Mouse (Mus musculus) Muller cell, postnatal 12 days (primary cell): ENCODE measurements at regions not wholly inside any gene's neighbourhood (a gene's known extent, or its start where the extent isn't known, plus 50 kb on each side); places are given as distances from the start of the nearest gene placed in this dataset.
A peak's percentile ranks its signal among the peaks of the same experiment; 100 is the strongest.

Source experiments
- DNase-seq: peaks from one replicate; pipeline ENCODE4 v3.0.0-alpha.2; 2015; ENCODE audit errors: inconsistent ontology term

DNA sequence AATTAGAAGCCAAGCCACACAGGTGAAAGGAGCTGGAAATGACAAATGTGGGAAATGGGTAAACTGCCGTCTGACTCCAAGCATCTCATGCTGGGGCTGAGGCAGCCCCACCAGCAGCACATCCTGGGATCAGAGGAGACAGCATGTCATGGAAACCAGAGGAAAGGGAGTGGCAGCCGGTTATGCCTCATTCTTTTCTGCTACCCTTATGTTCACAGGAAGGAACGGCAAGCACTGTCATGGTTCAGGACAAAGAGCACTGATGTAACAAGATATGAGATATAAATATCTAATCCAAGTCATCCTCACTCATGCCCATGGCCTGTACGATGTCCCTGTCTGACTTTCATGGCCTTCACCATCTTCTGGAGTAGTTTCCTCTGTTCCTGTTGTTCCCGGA is 125.2 kb upstream of the Tnfaip3 start:
- no peak for DNase-seq

DNA sequence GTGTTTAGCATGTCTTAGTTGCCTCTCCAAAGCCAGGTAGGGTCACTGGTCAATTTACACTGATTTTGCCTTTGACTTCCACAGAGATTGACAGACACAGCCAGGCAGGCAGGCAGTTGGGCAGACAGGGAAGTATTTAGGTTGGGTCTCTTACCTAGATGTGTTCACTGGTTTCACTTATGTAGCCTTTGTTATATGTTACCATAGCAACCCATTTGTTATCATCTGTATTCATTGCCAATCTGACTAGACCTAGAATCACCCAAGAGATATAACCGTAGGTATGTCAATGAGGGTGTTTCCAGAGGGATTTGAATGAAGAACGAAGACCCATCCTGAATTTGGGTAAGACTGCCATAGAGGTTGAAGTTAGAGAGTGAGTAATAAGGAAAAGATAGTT is 123.8 kb upstream of the Tnfaip3 start:
- no peak for DNase-seq

GRCm38 (mm10) chr10:19138258-19138657 is 122.8 kb upstream of the Tnfaip3 start:
- no peak for DNase-seq

GRCm38 (mm10) chr10:19127581-19128291 is 112.3 kb upstream of the Tnfaip3 start:
- DNase-seq = no peak

DNA sequence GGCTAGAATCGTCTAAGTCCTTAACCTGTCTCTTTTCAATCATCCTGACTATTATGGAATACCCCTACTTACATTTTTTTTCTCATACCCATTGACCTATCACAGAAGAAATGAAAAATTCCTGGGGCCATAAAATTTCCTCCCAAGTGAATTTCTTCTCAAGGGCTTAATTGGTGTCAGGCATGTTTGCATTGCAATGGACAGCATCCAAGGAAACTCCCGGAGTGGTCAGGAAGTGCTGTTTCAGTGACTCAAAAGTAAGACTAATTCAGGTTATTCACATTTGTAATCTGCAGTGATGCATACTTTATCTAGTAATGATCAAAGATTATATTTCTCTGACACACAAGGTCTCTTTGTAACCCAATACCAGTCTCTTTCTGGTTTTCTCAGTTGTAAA is 111.5 kb upstream of the Tnfaip3 start:
- peak; percentile 68 for DNase-seq

GRCm38 (mm10) chr10:19126438-19126837 is 111.0 kb upstream of the Tnfaip3 start:
- no peak for DNase-seq

- no peak for DNase-seq
These were observed 108.2 kb upstream of the Tnfaip3 start for GRCm38 (mm10) chr10:19123691-19124090.

DNA sequence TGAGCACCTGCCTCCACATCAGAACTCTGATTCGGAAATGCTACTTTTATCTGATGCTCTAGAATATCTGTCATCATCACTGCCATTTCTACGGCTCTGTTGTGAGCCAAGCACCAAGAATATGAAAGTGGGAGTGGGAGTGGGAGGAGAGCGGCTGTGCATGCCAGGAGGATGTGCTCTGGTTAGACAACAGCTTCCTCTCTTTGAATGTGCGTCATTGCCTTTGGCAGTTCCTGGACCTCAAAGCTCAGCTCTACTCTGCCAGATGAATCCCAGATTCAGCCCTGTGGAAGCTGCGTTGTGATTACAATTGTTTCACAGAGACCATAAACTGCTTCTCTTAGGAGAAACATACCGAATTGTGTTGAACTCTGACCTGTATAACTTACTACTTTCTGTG is 106.8 kb upstream of the Tnfaip3 start:
- DNase-seq = no peak

GRCm38 (mm10) chr10:19119281-19120049 is 104.0 kb upstream of the Tnfaip3 start:
- no peak for DNase-seq

- no peak for DNase-seq
These were observed 103.3 kb upstream of the Tnfaip3 start for GRCm38 (mm10) chr10:19118569-19119280.

- DNase-seq = peak; percentile 47
These were observed 101.7 kb upstream of the Tnfaip3 start for GRCm38 (mm10) chr10:19117071-19117605.

DNA sequence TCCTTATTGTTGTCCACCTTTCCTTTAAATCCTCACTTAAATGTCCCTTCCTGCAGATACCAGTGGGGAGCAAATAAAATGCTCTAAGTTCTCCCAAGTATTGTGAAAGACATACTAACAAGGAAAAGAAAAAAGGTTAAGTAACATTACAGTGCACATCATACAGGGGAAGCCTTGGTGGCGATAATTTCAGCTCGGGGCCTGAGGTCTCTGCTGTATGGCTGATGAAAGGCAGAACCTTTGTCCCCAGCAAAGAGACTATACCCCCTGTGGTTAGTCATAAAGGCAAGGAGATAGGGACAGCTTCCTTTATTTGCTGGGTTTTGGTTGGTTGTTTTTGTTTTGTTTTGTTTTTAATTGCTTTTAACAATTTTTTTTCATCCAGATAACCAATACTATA is 97.0 kb upstream of the Tnfaip3 start:
- DNase-seq = no peak

GRCm38 (mm10) chr10:19105231-19105681 is 89.8 kb upstream of the Tnfaip3 start:
- no peak for DNase-seq

DNA sequence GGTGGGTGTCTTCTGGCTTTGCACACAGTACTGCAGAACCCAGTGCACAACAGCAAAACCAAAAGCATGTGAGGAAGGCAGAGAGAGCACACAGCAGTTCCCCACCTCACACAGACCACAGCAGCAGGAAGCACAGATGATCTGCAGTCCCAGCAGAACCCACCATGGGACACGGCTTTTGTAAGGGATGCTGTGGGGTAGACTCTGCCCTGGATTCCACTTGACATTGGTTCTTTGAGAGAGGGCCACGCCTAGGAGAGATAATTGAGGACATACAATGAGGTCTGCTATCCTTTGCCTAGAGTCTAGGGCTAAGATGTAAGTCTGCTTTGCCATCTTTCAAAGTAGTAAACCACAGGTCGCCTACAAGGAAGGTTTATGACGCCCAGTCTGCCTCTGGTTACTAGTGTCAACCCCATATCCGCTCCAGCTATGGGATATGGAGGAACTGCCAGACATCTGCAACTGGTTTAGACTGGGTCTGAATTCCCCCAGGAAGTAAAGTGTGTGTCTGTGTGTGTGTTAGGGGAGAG is 89.3 kb upstream of the Tnfaip3 start:
- DNase-seq = no peak

- DNase-seq = no peak
These were observed 84.2 kb upstream of the Tnfaip3 start for GRCm38 (mm10) chr10:19099369-19100285.

DNA sequence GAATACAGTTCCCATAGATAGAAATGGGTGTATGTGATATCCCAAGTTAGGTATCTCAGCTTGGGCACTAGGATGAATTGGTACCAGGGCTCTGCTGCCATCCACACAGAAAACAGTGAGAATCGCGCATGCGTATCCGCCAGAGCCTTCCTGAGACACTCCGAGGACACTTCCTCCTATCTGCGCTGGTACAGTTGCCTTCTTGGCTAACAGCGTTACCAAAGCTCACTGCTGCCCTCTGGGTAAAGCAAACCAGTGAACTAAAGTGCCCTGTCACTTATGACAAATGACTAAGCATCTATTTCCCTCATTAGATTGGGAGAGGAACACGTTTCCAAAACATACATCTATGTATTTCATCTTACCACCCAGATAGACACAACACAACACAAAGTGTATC is 78.8 kb upstream of the Tnfaip3 start:
- DNase-seq = no peak

DNA sequence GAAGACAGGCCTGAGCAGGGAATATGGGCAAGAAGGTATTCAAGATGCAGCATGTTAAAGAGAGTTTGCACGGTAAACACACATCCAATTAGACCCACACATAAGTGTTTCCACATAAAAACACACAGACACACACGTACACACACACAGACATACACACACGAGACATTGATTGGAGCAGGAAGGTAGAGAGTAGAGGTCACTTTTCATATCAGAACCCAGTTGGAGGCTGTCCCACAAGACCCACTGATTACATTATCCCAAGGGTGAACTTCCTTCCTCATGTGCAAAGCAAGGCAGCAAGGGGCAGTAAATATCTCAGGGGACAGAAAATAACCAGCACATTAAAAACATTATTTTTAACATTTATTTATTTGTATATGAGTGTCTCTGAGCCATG is 78.2 kb upstream of the Tnfaip3 start:
- no peak for DNase-seq

DNA sequence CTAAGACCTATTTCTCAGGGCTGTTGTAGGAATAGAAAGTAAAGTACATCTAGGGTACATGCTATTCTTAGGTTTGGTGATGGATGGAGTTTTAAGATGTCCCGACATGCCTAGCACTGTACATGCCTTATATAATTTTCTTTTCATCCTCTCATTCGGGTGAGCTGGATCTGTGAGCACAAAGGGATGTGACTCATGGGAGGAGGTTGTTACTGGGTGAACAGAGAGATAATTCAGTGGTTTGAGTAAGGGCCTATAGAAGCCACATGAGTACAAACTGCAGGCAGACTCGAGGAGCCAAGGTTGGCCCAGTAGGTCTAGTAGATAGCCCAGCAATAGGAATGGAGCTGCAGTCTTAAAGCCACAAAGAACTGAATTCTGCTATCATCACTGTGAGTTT is 76.5 kb upstream of the Tnfaip3 start:
- DNase-seq = peak; percentile 20

DNA sequence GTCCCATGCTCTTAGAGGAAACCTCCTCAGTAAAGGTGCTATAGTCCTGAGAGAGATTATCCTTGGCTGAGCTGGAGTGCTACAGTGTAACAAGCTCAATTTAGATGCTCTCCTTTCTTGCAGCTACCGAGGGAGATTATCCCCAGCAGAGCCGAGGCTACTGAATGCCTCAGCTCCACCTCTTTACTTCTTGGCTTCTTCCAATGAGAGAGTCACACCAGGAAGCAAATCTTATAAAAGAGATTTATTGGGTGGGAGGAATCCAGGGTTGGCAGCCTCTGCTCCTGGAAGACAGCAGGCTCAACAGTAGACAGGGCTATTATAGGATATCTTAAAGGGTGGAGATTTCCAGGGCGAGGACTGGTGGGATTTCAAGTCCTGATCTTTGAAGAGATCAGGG is 75.7 kb upstream of the Tnfaip3 start:
- DNase-seq = no peak

- DNase-seq = no peak
These were observed 71.5 kb upstream of the Tnfaip3 start for GRCm38 (mm10) chr10:19086995-19087394.

DNA sequence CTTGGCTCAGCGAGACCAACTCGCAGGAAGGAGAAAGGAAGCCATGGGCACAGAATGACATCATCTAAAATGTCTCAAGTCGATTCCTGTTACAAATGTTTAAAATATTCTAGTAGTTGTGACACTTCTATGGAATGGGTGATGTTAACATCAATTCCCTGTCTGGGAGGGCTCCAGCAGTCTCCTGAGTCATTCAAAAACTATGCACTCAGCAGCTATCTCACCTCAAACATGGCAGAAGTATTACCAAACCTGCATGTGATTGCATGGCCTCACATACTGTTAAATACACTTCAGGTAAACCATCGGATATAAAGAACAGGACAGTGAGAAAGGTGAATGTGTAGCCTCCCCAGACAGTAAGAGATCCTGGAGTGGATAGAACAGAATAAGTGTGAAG is 66.7 kb upstream of the Tnfaip3 start:
- no peak for DNase-seq
